Mouse (Mus musculus): ENCODE data around the gene Bmpr1a. TPM values are rescaled to one million over a fixed set of nuclear protein-coding genes. Genes with fewer than 3 reads are reported as not detected.

The Bmpr1a gene
- 0.66 and 0.69 TPM in 2 replicates for polyA plus RNA-seq (2012; ENCODE audit: insufficient read depth, insufficient read length, missing spikeins)

GRCm38 (mm10) chr14:34503325-34503647, at the start of gene Bmpr1a:
TSS of gene Bmpr1a (minus strand) at chr14:34503341.
- peak within 1 kb of the TSS; percentile 77 for H3K27ac ChIP-seq (ENCODE audit: insufficient read depth, low read depth, low read length)
- no peak for TF ChIP-seq CTCF (IDR thresholded peaks at IDR 0.05; ENCODE audit: low read depth, low read length)
- no peak for TF ChIP-seq POLR2A (IDR thresholded peaks at IDR 0.05; ENCODE audit: borderline replicate concordance, low read depth, low read length)
- H3K4me3 ChIP-seq (ENCODE audit: insufficient read depth, low read length), result peak within 1 kb of the TSS; percentile 98

GRCm38 (mm10) chr14:34552226-34552625, 49.1 kb upstream of the Bmpr1a start:
- Histone ChIP-seq H3K4me3 (ENCODE audit: insufficient read depth, low read length) (no peak overlapping the region), H3K27ac (ENCODE audit: insufficient read depth, low read depth, low read length) (no peak overlapping the region), H3K4me1 (ENCODE audit: control insufficient read depth, insufficient read depth, low read length) (peaks cover 7% of the 10 kb centered on the region)
- TF ChIP-seq POLR2A (IDR thresholded peaks at IDR 0.05; ENCODE audit: borderline replicate concordance, low read depth, low read length), result no peak
- TF ChIP-seq CTCF (IDR thresholded peaks at IDR 0.05; ENCODE audit: low read depth, low read length), result no peak

More at GRCm38 (mm10) chr14:34503325-34503647, at the start of gene Bmpr1a:
- H3K4me1 ChIP-seq (ENCODE audit: control insufficient read depth, insufficient read depth, low read length), result peaks cover 19% of the 10 kb centered on the region

- peaks cover 6% of the 10 kb centered on the region for H3K4me1 ChIP-seq (ENCODE audit: control insufficient read depth, insufficient read depth, low read length)
- peak overlapping the region; percentile 32 for H3K27ac ChIP-seq (ENCODE audit: insufficient read depth, low read depth, low read length)
- peak overlapping the region; percentile 88 for H3K4me3 ChIP-seq (ENCODE audit: insufficient read depth, low read length)
- TF ChIP-seq CTCF (IDR thresholded peaks at IDR 0.05; ENCODE audit: low read depth, low read length) (peak; percentile 53; the same call in 1 of the 2 replicates), POLR2A (IDR thresholded peaks at IDR 0.05; ENCODE audit: borderline replicate concordance, low read depth, low read length) (no peak)
Measured at GRCm38 (mm10) chr14:34549004-34549671, 46.0 kb upstream of the Bmpr1a start.

- H3K27ac ChIP-seq (ENCODE audit: insufficient read depth, low read depth, low read length), result peak overlapping the region; percentile 11
- peak overlapping the region; percentile 88 for H3K4me3 ChIP-seq (ENCODE audit: insufficient read depth, low read length)
- no peaks in the 10 kb centered on the region for H3K4me1 ChIP-seq (ENCODE audit: control insufficient read depth, insufficient read depth, low read length)
- TF ChIP-seq POLR2A (IDR thresholded peaks at IDR 0.05; ENCODE audit: borderline replicate concordance, low read depth, low read length), result no peak
- TF ChIP-seq CTCF (IDR thresholded peaks at IDR 0.05; ENCODE audit: low read depth, low read length), result no peak
Measured at GRCm38 (mm10) chr14:34548391-34549001, 45.4 kb upstream of the Bmpr1a start.

- TF ChIP-seq POLR2A (IDR thresholded peaks at IDR 0.05; ENCODE audit: borderline replicate concordance, low read depth, low read length), result no peak
- Histone ChIP-seq H3K4me1 (ENCODE audit: control insufficient read depth, insufficient read depth, low read length) (no peaks in the 10 kb centered on the region), H3K27ac (ENCODE audit: insufficient read depth, low read depth, low read length) (no peak overlapping the region), H3K4me3 (ENCODE audit: insufficient read depth, low read length) (no peak overlapping the region)
Measured at GRCm38 (mm10) chr14:34544545-34544944, 41.4 kb upstream of the Bmpr1a start.

GRCm38 (mm10) chr14:34544001-34544400, 40.9 kb upstream of the Bmpr1a start:
- TF ChIP-seq CTCF (IDR thresholded peaks at IDR 0.05; ENCODE audit: low read depth, low read length) (no peak), POLR2A (IDR thresholded peaks at IDR 0.05; ENCODE audit: borderline replicate concordance, low read depth, low read length) (no peak)

GRCm38 (mm10) chr14:34543596-34543995, 40.5 kb upstream of the Bmpr1a start:
- Histone ChIP-seq H3K4me3 (ENCODE audit: insufficient read depth, low read length) (no peak overlapping the region), H3K27ac (ENCODE audit: insufficient read depth, low read depth, low read length) (no peak overlapping the region)
- no peak for TF ChIP-seq POLR2A (IDR thresholded peaks at IDR 0.05; ENCODE audit: borderline replicate concordance, low read depth, low read length)
- TF ChIP-seq CTCF (IDR thresholded peaks at IDR 0.05; ENCODE audit: low read depth, low read length), result no peak

More at GRCm38 (mm10) chr14:34544001-34544400, 40.9 kb upstream of the Bmpr1a start:
- Histone ChIP-seq H3K4me1 (ENCODE audit: control insufficient read depth, insufficient read depth, low read length) (no peaks in the 10 kb centered on the region), H3K4me3 (ENCODE audit: insufficient read depth, low read length) (no peak overlapping the region), H3K27ac (ENCODE audit: insufficient read depth, low read depth, low read length) (no peak overlapping the region)

GRCm38 (mm10) chr14:34541896-34542295, 38.8 kb upstream of the Bmpr1a start:
- no peak for TF ChIP-seq CTCF (IDR thresholded peaks at IDR 0.05; ENCODE audit: low read depth, low read length)
- no peak for TF ChIP-seq POLR2A (IDR thresholded peaks at IDR 0.05; ENCODE audit: borderline replicate concordance, low read depth, low read length)
- no peaks in the 10 kb centered on the region for H3K4me1 ChIP-seq (ENCODE audit: control insufficient read depth, insufficient read depth, low read length)
- no peak overlapping the region for H3K27ac ChIP-seq (ENCODE audit: insufficient read depth, low read depth, low read length)
- no peak overlapping the region for H3K4me3 ChIP-seq (ENCODE audit: insufficient read depth, low read length)

More at GRCm38 (mm10) chr14:34543596-34543995, 40.5 kb upstream of the Bmpr1a start:
- H3K4me1 ChIP-seq (ENCODE audit: control insufficient read depth, insufficient read depth, low read length), result no peaks in the 10 kb centered on the region

- Histone ChIP-seq H3K4me1 (ENCODE audit: control insufficient read depth, insufficient read depth, low read length) (no peaks in the 10 kb centered on the region), H3K27ac (ENCODE audit: insufficient read depth, low read depth, low read length) (no peak overlapping the region), H3K4me3 (ENCODE audit: insufficient read depth, low read length) (no peak overlapping the region)
- TF ChIP-seq CTCF (IDR thresholded peaks at IDR 0.05; ENCODE audit: low read depth, low read length), result no peak
- no peak for TF ChIP-seq POLR2A (IDR thresholded peaks at IDR 0.05; ENCODE audit: borderline replicate concordance, low read depth, low read length)
Measured at GRCm38 (mm10) chr14:34540685-34541162, 37.6 kb upstream of the Bmpr1a start.

GRCm38 (mm10) chr14:34535883-34536282, 32.7 kb upstream of the Bmpr1a start:
- TF ChIP-seq POLR2A (IDR thresholded peaks at IDR 0.05; ENCODE audit: borderline replicate concordance, low read depth, low read length) (no peak), CTCF (IDR thresholded peaks at IDR 0.05; ENCODE audit: low read depth, low read length) (no peak)
- Histone ChIP-seq H3K4me3 (ENCODE audit: insufficient read depth, low read length) (no peak overlapping the region), H3K4me1 (ENCODE audit: control insufficient read depth, insufficient read depth, low read length) (no peaks in the 10 kb centered on the region), H3K27ac (ENCODE audit: insufficient read depth, low read depth, low read length) (no peak overlapping the region)

Measured in bone marrow macrophage, adult 2 months (primary cell).